Mouse (Mus musculus) activated CD4-positive, CD25-positive, alpha-beta regulatory T cell, adult 4 months (primary cell): Measurements from ENCODE around the gene Rem1. TPM values are rescaled to one million over a fixed set of nuclear protein-coding genes. Genes with fewer than 3 reads are reported as not detected.

ENCODE experiments used
- ATAC-seq: one replicate; pipeline ENCODE4 v1.8.0; 2017
- polyA plus RNA-seq, 2 experiments: library from polyadenylated mRNA; unstranded; fragments of 100-300 nt; shearing (Covaris generic); gene quantifications; one replicate each; pipeline ENCODE4 v1.2.1; 2017

The Rem1 gene
- polyA plus RNA-seq, result not detected

- ATAC-seq, result no peak
These were observed at the start of gene Rem1 for GRCm38 (mm10) chr2:152626774-152627591. TSS of gene Rem1 (plus strand) at chr2:152626951.

GRCm38 (mm10) chr2:152580107-152580506 is 46.6 kb upstream of the Rem1 start, which contains the start of gene Defb19:
TSS of gene Defb19 (minus strand) at chr2:152580312.
- no peak for ATAC-seq

GRCm38 (mm10) chr2:152580612-152581011 is 46.1 kb upstream of the Rem1 start:
- ATAC-seq, result no peak

GRCm38 (mm10) chr2:152586926-152587560 is 39.7 kb upstream of the Rem1 start:
- ATAC-seq, result no peak

GRCm38 (mm10) chr2:152588450-152588849 is 38.3 kb upstream of the Rem1 start:
- no peak for ATAC-seq

- ATAC-seq, result no peak
These were observed 37.7 kb upstream of the Rem1 start for GRCm38 (mm10) chr2:152589021-152589420.

- ATAC-seq, result no peak
These were observed 27.5 kb upstream of the Rem1 start, which contains the start of gene Defb45 for GRCm38 (mm10) chr2:152599299-152599698. TSS of gene Defb45 (minus strand) at chr2:152599399.

GRCm38 (mm10) chr2:152600076-152600475 is 26.7 kb upstream of the Rem1 start:
- ATAC-seq, result no peak

GRCm38 (mm10) chr2:152601275-152601960 is 25.3 kb upstream of the Rem1 start:
- ATAC-seq, result no peak

GRCm38 (mm10) chr2:152604057-152604456 is 22.7 kb upstream of the Rem1 start, which contains the start of gene Defb36:
TSS of gene Defb36 (plus strand) at chr2:152604327.
- no peak for ATAC-seq

- ATAC-seq, result no peak
These were observed 19.0 kb upstream of the Rem1 start for GRCm38 (mm10) chr2:152607746-152608145.

- no peak for ATAC-seq
These were observed 18.0 kb upstream of the Rem1 start for GRCm38 (mm10) chr2:152608719-152609118.

- ATAC-seq, result no peak
These were observed 14.6 kb upstream of the Rem1 start for GRCm38 (mm10) chr2:152612193-152612592.

- peak; percentile 49 for ATAC-seq
These were observed 11.2 kb upstream of the Rem1 start for GRCm38 (mm10) chr2:152615563-152615962.

GRCm38 (mm10) chr2:152616470-152616869 is 10.3 kb upstream of the Rem1 start:
- ATAC-seq, result no peak

- ATAC-seq, result no peak
These were observed 9.4 kb upstream of the Rem1 start for GRCm38 (mm10) chr2:152617374-152617773.

- ATAC-seq, result no peak
These were observed 6.2 kb upstream of the Rem1 start for GRCm38 (mm10) chr2:152620367-152621134.

- no peak for ATAC-seq
These were observed 4.6 kb upstream of the Rem1 start for GRCm38 (mm10) chr2:152622151-152622550.

- no peak for ATAC-seq
These were observed 3.8 kb upstream of the Rem1 start, which contains the start of gene Defb25 for GRCm38 (mm10) chr2:152622953-152623352. TSS of gene Defb25 (minus strand) at chr2:152623053.

- ATAC-seq, result no peak
These were observed 2.2 kb upstream of the Rem1 start for GRCm38 (mm10) chr2:152624566-152624965.

GRCm38 (mm10) chr2:152625256-152625655 is 1.5 kb upstream of the Rem1 start:
- no peak for ATAC-seq

GRCm38 (mm10) chr2:152628066-152628465 is 1.3 kb downstream of the Rem1 start:
- no peak for ATAC-seq
